Mouse (Mus musculus) right cerebral cortex, adult 2 months (tissue): ENCODE measurements around the gene Gchfr.
A peak's percentile ranks its signal among the peaks of the same experiment; 100 is the strongest.

Experiments used
- DNase-seq, 2 experiments: peaks; one replicate each; pipeline ENCODE4 v3.0.0; 2021 to 2022; ENCODE audit warnings: low spot score in 2 of 2

Gchfr gene

GRCm38 (mm10) chr2:119173991-119174651 lies 6.5 kb downstream of the Gchfr start, which contains the start of gene Gm14137:
Gm14137 (plus strand) TSS chr2:119174509.
- DNase-seq, result no peak

GRCm38 (mm10) chr2:119174866-119175265 lies 7.3 kb downstream of the Gchfr start:
- DNase-seq, result no peak

GRCm38 (mm10) chr2:119175614-119176013 lies 8.0 kb downstream of the Gchfr start:
- DNase-seq, result no peak

GRCm38 (mm10) chr2:119176761-119177160 lies 9.2 kb downstream of the Gchfr start:
- no peak for DNase-seq

GRCm38 (mm10) chr2:119177384-119177939 lies 9.9 kb downstream of the Gchfr start:
- DNase-seq, result no peak

GRCm38 (mm10) chr2:119182914-119183313 lies 15.3 kb downstream of the Gchfr start:
- DNase-seq, result no peak

- peak; percentile 86 to 94 for DNase-seq
Observed at GRCm38 (mm10) chr2:119189029-119189710, 21.6 kb downstream of the Gchfr start.

GRCm38 (mm10) chr2:119190969-119191368 lies 23.4 kb downstream of the Gchfr start:
- no peak for DNase-seq

GRCm38 (mm10) chr2:119194140-119194539 lies 26.6 kb downstream of the Gchfr start:
- no peak for DNase-seq

- no peak for DNase-seq
Observed at GRCm38 (mm10) chr2:119196316-119197108, 28.9 kb downstream of the Gchfr start.

- no peak for DNase-seq
Observed at GRCm38 (mm10) chr2:119197493-119197892, 29.9 kb downstream of the Gchfr start.

GRCm38 (mm10) chr2:119198049-119198448 lies 30.5 kb downstream of the Gchfr start:
- DNase-seq, result no peak

GRCm38 (mm10) chr2:119198934-119199333 lies 31.4 kb downstream of the Gchfr start:
- DNase-seq, result no peak

GRCm38 (mm10) chr2:119202914-119203453 lies 35.4 kb downstream of the Gchfr start:
- no peak for DNase-seq

- no peak for DNase-seq
Observed at GRCm38 (mm10) chr2:119203871-119204460, 36.4 kb downstream of the Gchfr start.

GRCm38 (mm10) chr2:119207961-119208343 lies 40.4 kb downstream of the Gchfr start:
- DNase-seq, result no peak

- peak; percentile 98 to 99 for DNase-seq
Observed at GRCm38 (mm10) chr2:119208344-119209175, 41.0 kb downstream of the Gchfr start, which contains the start of the genes Zfyve19 and Dnajc17. Zfyve19 (plus strand) TSS chr2:119208617. Dnajc17 (minus strand) TSS chr2:119208795.

- no peak for DNase-seq
Observed at GRCm38 (mm10) chr2:119209176-119209507, 41.6 kb downstream of the Gchfr start.
